Mouse (Mus musculus) kidney, adult 2 months (tissue): ENCODE measurements around the gene Slit3. TPM values are rescaled to one million over a fixed set of nuclear protein-coding genes. Genes with fewer than 3 reads are reported as not detected.
A peak's percentile ranks its signal among the peaks of the same experiment; 100 is the strongest.

Experiments used
- DNase-seq: peaks from one replicate; pipeline ENCODE4 v3.0.0; 2021
- H3K27ac ChIP-seq: fragments of 200-500 bp; 2 replicates; pipeline ENCODE4 v1.5.1; 2012; ENCODE audit warnings: low read depth, low read length, control low read depth, inconsistent platforms; ENCODE audit not compliant: insufficient read depth
- H3K27me3 ChIP-seq: fragments of 200-500 bp; replicated peaks from 2 replicates; pipeline ENCODE4 v1.6.1; 2012; ENCODE audit warnings: mild to moderate bottlenecking, moderate library complexity, low read length, inconsistent platforms; ENCODE audit not compliant: control insufficient read depth, insufficient read depth
- H3K36me3 ChIP-seq: fragments of 200-500 bp; 2 replicates; pipeline ENCODE4 v1.6.1; 2012; ENCODE audit warnings: mild to moderate bottlenecking, moderate library complexity, low read length, inconsistent platforms; ENCODE audit not compliant: control insufficient read depth, insufficient read depth
- H3K4me1 ChIP-seq: fragments of 200-500 bp; 2 replicates; pipeline ENCODE4 v1.6.1; 2011; ENCODE audit warnings: low read length; ENCODE audit not compliant: control insufficient read depth, insufficient read depth
- H3K4me3 ChIP-seq: fragments of 200-500 bp; 2 replicates; pipeline ENCODE4 v1.5.1; 2011; ENCODE audit warnings: mild to moderate bottlenecking, low read depth, low read length, control low read depth; ENCODE audit not compliant: insufficient read depth
- CTCF ChIP-seq: fragments of 200-500 bp; conservative IDR thresholded peaks from 2 replicates; pipeline ENCODE4 v1.5.1; 2011; ENCODE audit warnings: low read depth, mild to moderate bottlenecking, control low read depth, low read length, moderate library complexity, mixed read lengths; ENCODE audit not compliant: insufficient read depth, insufficient read length
- POLR2A ChIP-seq: fragments of 200-500 bp; IDR thresholded peaks from one replicate; pipeline ENCODE4 v1.6.1; 2011; ENCODE audit warnings: low read depth, low read length, control low read depth
- WGBS: fragments of 180-500 bp; shearing (Covaris S2); methylation state at CpG from one replicate; pipeline ENCODE4 v1.1.7; 2018; 5-methylcytosine and 5-hydroxymethylcytosine counted together
- polyA plus RNA-seq: library from polyadenylated mRNA; depleted of rRNA; stranded (reverse); fragments of >200 nt; gene quantifications from 2 replicates; pipeline ENCODE4 v1.2.3, GENCODE M21; 2012

The Slit3 gene
- polyA plus RNA-seq, 1 experiment, result 8.4 TPM

DNA sequence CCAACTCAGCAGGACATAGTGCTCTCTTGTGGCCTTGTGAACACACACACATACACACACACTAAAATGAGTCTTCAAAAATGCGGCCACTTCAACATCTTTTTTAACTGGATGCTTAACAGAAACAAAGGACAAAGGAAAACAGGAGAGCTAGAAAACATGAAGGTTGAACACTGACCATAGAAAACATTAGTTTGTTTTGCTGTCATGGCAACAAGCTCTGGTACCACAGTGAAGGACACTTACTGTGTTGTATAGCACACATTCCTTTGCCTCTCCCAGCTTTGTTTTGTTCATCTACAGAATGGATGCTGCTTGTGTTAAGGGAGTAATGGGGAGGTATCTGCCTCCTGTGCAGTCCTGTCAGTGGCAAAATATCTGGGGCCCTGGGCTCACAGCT, 206.9 kb downstream of the Slit3 start:
- WGBS, result 88% methylated on average over 1 of the region's 1 CpGs
- Histone ChIP-seq H3K36me3 (no peaks in the 10 kb centered on the region), H3K4me3 (no peak overlapping the region), H3K4me1 (no peaks in the 10 kb centered on the region), H3K27me3 (no peaks in the 10 kb centered on the region), H3K27ac (no peak overlapping the region)
- DNase-seq, result no peak
- TF ChIP-seq POLR2A (no peak), CTCF (no peak)

GRCm38 (mm10) chr11:35331476-35331875, 210.5 kb downstream of the Slit3 start:
- Histone ChIP-seq H3K4me3 (no peak overlapping the region), H3K4me1 (no peaks in the 10 kb centered on the region), H3K27me3 (no peaks in the 10 kb centered on the region), H3K27ac (no peak overlapping the region), H3K36me3 (no peaks in the 10 kb centered on the region)
- TF ChIP-seq CTCF (no peak), POLR2A (no peak)
- WGBS, result 73% methylated on average over 3 of the region's 3 CpGs
- no peak for DNase-seq

GRCm38 (mm10) chr11:35336558-35336957, 215.5 kb downstream of the Slit3 start:
- H3K27ac ChIP-seq, result no peak overlapping the region
- H3K27me3 ChIP-seq, result no peaks in the 10 kb centered on the region
- DNase-seq, result no peak
- no peak overlapping the region for H3K4me3 ChIP-seq
- H3K36me3 ChIP-seq, result no peaks in the 10 kb centered on the region
- TF ChIP-seq CTCF (no peak), POLR2A (no peak)
- 84% methylated on average over 8 of the region's 8 CpGs for WGBS
- H3K4me1 ChIP-seq, result no peaks in the 10 kb centered on the region

GRCm38 (mm10) chr11:35337493-35337892, 216.5 kb downstream of the Slit3 start:
- 63% methylated on average over 8 of the region's 8 CpGs for WGBS
- no peaks in the 10 kb centered on the region for H3K27me3 ChIP-seq
- H3K36me3 ChIP-seq, result no peaks in the 10 kb centered on the region
- H3K4me1 ChIP-seq, result no peaks in the 10 kb centered on the region
- H3K27ac ChIP-seq, result no peak overlapping the region
- peak; percentile 7 for DNase-seq
- H3K4me3 ChIP-seq, result no peak overlapping the region
- no peak for TF ChIP-seq POLR2A
- TF ChIP-seq CTCF, result no peak

GRCm38 (mm10) chr11:35337927-35338819, 217.1 kb downstream of the Slit3 start:
- Histone ChIP-seq H3K27me3 (no peaks in the 10 kb centered on the region), H3K36me3 (no peaks in the 10 kb centered on the region), H3K27ac (no peak overlapping the region), H3K4me3 (no peak overlapping the region), H3K4me1 (no peaks in the 10 kb centered on the region)
- WGBS, result 28% methylated on average over 19 of the region's 19 CpGs
- DNase-seq, result peak; percentile 66
- no peak for TF ChIP-seq POLR2A
- TF ChIP-seq CTCF, result no peak

- 46% methylated on average over 6 of the region's 6 CpGs for WGBS
- DNase-seq, result peak; percentile 20
- no peak overlapping the region for H3K27ac ChIP-seq
- no peaks in the 10 kb centered on the region for H3K36me3 ChIP-seq
- H3K4me3 ChIP-seq, result no peak overlapping the region
- H3K4me1 ChIP-seq, result no peaks in the 10 kb centered on the region
- TF ChIP-seq POLR2A (no peak), CTCF (no peak)
- H3K27me3 ChIP-seq, result no peaks in the 10 kb centered on the region
These were observed 219.7 kb downstream of the Slit3 start for GRCm38 (mm10) chr11:35340752-35341151.

- H3K4me1 ChIP-seq, result no peaks in the 10 kb centered on the region
- TF ChIP-seq POLR2A (no peak), CTCF (no peak)
- no peaks in the 10 kb centered on the region for H3K27me3 ChIP-seq
- no peak overlapping the region for H3K4me3 ChIP-seq
- WGBS, result 71% methylated on average over 5 of the region's 5 CpGs
- DNase-seq, result no peak
- no peaks in the 10 kb centered on the region for H3K36me3 ChIP-seq
- no peak overlapping the region for H3K27ac ChIP-seq
These were observed 221.5 kb downstream of the Slit3 start for GRCm38 (mm10) chr11:35342486-35342885.
